Mouse (Mus musculus): Measurements from ENCODE around the gene Fam219a. TPM values are rescaled to one million over a fixed set of nuclear protein-coding genes. Genes with fewer than 3 reads are reported as not detected.

Fam219a gene
- total RNA-seq, 2 experiments from 2014 or later = 21.5 to 21.9 TPM

DNA sequence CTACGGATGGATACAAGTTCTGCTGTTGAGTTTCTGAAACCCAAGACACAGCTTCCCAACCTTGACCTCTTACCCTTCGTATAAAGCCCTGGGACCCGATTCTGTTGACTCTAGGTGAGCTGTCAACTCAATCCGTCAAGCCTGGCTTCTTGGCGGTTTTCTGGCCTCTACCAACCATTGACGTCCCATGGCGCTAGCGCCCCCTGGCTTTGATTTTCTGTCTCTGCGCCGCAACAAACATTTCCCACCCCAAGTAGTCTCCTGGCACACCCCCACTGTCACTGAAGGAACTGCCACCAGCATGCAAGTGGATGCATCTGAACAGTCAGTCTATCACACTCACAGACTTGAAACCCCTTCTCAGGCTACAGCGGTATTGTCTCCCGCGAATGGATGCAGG is 63.2 kb downstream of the Fam219a start:
- peak; percentile 76 for DNase-seq (ENCODE audit: low spot score)

DNA sequence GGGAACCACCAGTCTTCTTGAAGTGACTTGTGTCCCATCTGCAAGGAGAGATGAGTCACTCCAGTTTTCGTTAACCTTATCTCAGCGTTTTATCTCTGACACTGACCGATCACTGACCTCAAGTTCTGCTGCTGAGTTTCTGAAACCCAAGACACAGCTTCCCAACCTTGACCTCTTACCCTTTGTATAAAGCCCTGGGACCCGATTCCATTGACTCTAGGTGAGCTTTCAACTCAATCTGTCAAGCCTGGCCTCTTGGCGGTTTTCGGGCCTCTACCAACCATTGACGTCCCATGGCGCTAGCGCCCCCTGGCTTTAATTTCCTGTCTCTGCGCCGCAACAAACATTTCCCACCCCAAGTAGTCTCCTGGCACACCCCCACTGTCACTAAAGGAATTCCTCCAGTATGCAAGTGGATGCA is 64.2 kb downstream of the Fam219a start:
- DNase-seq (ENCODE audit: low spot score) = no peak

DNA sequence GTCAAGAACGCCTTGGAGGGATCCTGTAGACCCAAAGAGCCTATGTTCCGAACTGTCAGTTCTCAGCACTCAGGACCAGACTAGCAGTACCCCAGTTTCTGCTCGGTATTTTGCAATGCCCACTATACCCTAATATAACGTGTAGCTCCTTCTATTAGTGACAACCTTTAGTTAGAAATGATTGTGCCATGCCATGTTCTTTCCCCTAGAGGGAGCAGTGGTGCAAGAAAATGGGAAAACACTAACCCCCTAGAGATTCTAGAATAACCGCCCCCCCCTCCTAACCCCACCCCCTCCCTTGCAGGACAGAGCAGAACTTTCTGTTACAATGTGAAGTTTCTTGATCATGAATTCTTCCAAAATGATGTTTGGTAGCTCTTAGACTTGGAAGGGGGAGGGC is 65.0 kb downstream of the Fam219a start:
- DNase-seq (ENCODE audit: low spot score) = no peak

DNA sequence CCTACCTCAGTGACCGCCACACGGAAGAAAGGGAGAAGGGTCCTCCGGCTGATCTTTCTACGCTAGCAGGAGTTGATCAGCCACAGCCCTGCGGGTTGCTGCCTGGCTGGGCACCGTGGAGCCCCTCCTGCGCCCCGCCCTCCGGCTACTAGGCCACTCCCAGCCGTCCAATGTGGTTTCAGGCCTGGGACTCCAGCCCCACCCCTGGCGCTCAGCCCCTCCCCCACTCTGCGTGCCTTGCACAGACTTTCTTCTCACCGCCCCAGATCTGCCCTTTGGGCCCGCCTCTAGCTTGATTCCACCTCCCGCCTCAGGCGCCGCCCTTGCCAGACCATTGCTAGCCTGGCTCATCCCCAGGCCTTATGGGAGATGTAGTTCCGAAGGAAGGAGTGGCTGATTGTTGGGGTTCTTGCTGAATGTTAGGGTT is 66.3 kb downstream of the Fam219a start, which contains the start of gene AI464131:
AI464131 (minus strand) TSS at position 91 of the 427 bp plus-strand sequence.
- peak; percentile 99 for DNase-seq (ENCODE audit: low spot score)

DNA sequence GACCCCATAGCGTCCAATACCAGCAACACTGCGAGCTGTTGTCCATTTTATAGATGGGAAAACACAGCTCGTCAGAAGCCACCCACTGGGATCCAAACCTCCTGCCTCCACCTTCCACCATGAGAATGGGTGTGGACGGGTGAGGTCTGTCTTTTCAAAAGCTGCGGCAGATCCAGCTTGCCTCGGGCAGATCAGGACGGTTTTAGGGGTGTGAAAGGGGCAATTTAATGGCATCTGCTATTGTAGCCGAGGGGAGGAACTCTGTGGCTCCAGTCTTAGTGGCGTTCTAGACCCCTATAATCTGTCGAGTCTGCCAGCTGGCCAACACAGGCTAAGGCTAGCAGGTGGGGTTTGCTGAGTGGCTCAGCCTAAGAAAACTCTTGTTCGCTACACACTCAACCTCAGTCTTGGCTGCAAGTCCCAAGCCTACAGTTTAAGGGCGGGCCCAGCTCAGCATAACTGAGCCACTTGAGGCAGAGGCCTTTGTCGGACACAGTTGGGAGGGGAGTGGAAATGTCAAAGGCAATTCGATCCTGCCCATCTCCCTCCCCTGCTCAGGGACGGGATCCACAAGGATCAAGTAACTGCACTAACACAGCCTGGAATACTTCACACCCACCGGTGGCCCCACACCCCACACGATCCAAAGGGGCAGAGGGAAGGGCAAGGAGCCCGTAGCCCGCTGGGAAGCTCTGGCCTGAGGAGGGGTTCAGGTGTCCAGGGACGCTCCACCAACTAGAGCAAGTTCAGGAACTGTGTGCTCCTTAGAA is 67.0 kb downstream of the Fam219a start:
- peak; percentile 78 for DNase-seq (ENCODE audit: low spot score)

DNA sequence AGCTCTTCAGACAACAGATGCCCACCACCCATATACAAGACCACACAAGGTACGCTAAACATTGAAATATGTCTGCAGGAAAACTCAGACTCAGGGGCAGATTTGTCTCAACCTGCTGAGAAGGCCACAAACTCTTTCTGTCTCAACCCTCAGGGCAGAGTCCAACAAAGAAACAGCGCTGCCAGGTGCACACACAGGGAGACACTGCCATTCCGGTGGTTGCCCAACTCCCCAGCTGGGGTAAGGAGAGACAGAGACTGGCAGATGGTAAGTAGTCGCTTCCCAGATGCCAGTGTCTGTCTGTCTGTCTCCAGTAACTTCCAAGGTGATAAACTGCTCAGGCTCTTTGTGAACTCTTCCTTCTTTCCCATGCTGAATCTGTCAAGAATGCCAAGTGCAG is 68.6 kb downstream of the Fam219a start:
- DNase-seq (ENCODE audit: low spot score) = no peak

DNA sequence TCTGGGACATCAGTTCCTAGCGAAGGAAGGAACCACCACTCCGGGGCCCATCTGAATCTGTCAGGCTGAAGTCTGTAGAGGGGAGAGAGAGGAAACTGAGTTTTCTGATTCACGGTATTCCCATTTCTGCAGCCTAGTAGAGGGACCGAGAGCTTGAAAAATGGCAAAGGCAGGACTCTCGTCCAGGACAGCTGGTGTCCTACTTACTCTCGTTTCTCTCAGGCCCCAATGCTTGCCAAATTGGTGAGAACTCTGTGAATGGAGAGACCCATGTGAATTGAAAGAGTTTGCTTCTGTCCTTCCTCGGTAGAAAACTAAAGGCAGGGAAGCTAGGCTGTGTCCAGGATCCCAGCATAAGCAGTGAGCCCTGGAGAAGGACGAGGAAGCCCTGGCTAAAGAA is 69.7 kb downstream of the Fam219a start:
- peak; percentile 51 for DNase-seq (ENCODE audit: low spot score)

DNA sequence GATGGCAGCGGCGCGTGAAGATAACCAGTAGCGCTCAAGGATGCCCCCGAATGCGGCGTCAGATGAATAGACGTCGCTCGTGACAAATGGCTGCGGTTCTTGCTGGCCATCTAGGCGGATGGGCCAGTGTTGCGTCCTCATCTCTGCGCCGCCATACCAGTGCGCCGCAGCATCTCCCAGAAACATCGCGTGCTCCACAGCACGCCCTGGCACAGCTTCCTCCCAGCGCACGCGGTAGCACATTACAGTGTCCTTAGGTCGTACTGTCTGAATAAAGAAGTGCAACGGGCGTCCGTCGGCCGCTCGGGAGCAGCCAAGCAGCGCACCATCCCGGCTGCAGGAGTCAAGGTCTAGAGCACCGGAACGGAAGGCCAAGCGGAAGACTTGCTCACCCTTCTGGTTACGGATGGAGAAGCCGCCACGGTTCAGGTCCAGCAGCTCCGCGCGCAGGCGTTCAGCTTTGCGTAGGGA is 70.4 kb downstream of the Fam219a start:
- no peak for DNase-seq (ENCODE audit: low spot score)

DNA sequence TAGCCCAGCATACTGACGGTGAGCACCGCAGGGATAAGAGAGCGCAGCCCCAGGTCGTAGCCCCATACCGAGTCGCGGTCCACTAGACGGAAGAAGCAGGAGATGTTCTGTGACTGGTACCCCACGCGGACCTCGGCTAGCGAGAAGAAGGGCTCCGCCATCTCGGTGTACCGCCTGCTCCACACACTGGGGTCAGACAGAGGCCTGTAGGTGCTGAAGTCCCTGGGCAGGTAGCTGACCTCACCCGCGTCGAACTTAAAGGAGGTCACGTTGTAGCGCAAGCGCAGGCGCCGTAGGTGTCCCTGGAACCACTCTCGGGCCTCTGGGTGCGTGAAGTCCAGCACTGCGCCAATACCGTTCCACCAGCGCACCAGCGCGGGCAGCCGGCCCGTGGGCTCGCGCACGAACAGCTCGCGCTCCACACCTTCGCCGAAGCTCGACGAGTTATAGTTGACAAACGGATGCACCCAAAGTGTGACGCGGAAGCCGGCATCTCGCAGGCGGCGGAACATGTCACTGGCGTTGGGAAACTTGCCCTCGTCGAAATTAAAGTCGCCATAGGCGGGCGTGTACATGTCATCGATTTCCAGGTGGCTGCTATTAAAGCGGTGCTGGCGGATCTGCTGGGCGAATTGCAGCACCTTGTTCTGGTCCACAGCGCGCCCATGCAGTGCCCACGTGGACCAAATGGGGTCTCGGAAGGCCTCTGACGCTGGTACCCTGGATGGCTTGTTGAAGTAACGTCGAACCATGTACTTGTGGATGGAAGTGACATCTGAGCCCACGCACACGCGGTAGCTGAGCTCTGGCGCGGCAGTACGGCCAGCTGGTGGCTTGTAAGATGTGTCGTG is 71.1 kb downstream of the Fam219a start:
- no peak for DNase-seq (ENCODE audit: low spot score)

DNA sequence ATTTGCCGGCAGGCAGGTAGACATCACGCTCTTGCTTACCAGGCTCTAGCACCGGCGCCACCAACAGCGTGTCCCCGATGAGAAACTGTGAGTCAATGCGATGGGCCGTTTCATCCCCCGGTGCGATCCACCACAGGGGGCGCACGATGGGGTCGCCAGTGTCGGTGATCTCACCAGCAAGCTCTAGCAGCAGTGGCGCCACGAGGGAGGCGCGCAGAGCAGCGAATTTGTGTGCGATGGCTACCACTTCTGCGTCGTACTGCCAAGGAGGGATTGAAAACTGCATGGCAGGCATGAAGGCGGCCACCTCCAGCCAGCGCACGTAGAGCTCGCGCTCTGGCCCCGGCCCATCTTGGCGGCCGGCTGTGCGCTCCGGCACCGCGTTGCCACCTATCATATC is 71.8 kb downstream of the Fam219a start:
- DNase-seq (ENCODE audit: low spot score) = no peak

DNA sequence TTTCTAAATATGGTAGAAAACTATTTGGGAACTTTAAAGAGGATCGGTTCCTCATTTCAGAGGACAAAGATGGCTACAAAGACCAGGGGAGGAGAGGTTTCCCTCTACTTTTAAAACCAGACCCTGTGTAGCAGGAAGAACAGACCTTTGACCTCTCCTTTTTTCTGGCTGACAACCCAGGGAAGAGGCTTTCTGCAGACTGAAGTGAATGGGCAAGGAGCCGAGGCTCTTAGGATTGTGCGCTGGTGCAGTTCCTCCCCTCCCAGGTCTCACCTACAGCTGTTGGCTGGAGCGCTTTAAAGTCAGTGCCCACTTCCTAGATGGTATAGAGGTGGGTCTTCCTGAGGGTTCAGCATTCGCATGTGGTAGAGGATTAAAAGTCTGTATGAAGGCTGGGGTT is 72.3 kb downstream of the Fam219a start:
- no peak for DNase-seq (ENCODE audit: low spot score)

DNA sequence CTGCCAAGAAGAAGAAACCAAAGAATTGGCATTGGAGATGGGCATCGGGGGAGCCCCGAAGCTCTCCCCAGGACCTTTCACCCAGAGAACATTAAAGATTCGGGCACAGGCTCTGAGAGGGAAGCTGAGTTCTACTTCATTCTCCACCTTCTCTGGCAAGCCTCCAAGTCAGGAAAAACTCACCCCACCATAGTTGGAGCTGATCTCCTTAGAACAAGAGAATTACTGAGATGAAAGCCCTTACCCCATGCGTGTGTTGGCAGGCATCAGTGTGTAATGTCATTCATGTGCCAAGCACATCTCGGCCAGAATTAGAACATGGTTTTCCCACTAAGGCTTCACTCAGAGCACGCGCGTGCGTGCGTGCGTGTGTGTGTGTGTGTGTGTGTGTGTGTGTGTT is 73.5 kb downstream of the Fam219a start:
- DNase-seq (ENCODE audit: low spot score) = peak; percentile 43

DNA sequence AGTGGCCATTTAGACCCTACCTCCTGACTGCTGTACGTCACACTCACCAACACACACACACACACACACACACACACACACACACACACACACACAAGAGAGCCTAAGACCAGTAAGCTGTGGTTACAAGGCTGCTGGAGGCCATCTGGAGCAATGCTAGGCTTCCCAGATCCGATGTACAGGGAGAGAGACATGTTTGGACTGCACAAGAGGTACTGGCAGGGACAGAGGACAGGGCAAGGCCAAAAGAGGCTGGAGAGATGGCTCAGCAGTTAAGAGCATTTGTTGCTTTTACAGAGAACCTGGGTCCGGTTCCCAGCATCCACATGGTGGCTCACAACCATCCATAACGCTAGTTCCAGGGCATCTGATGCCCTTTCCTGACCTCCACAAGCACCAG is 74.3 kb downstream of the Fam219a start:
- no peak for DNase-seq (ENCODE audit: low spot score)

DNA sequence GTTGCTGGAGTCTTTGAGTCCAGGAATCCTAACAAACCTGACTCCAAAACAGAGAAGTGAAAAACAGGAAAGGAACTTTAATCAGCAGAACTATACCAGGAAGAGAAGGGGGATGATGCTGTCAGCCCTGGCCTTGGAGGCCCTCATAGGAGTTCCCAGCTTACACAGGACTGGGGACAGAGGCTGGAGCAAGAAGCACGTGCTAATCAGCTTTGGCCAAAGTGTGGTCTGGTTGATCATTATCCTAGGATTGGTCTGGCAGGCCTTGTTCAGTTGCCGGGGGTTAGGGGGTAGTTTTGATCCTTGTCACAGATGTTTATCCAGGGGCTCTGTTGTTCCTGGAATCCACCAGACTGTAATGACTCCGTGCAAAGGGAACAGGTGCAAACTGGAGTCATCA is 75.0 kb downstream of the Fam219a start:
- no peak for DNase-seq (ENCODE audit: low spot score)

DNA sequence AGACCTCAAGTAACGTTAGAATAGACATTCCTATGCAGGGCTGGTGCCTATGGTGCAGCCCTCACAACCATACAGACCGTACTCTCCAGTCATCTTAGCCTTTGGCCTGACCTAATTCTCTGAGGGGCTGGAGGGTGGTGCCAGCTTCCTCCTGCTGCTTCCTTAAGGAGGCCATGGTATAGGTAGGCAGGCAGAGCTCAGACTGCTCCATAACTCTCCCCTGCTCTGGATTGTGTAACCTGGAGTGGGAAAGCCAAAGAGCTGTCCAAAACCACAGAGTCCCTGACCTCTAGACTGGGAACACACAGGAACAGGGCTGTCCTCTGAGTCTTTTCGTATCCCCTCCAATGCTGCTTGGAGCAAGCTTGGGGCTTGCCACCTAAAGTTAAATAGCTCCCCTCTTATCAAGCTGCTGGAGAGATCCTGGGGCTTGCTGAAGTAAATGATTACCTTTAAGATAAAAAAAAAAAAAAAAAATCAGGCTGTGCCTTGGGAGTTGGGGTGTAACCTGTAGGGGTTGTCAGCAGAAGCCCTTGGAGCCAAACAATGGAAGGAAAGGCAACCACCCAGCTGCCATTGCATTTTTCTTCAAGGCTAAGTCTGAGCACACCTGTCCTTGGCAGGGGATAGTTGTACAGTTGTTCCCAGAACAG is 75.7 kb downstream of the Fam219a start:
- no peak for DNase-seq (ENCODE audit: low spot score)

DNA sequence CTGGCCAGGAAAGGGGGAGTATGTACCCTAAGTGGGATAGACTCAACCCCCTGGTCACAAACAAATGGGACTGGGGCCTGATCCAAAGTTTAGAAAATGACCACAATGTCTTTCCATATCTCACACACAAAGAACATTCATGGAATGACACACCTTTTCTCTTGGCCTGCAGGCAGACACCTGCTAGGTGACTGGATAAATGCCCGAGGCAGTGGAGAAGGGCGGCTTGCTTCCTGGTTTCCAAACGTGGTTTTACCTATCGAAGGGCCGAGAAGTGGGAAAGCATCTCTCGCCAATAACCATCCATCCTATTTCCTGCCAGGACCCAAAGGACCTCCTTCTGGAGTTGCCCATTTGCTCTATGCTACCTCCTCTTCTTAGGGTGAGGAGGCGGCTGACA is 76.4 kb downstream of the Fam219a start:
- DNase-seq (ENCODE audit: low spot score) = no peak

DNA sequence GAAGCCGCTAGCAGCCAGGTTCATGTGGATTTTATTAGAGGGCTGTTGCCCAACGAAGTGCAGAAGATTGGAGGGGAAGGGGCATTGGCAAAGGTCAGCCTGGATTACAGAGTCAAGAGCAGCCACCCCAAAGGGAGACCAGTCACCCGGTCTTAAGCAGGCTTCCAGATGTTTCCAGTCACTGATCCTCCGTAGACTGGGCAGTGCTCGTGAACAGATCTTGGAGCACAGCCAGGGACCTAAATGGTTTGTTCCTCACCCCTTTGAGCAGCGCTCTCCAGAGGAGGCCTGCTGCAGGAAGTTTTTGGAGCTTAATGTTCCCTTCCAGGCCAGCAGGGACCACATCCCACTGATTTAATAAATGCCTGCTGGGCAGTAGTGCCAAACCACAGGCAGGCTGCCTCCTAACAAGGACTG is 87.7 kb downstream of the Fam219a start:
- peak; percentile 85 for DNase-seq (ENCODE audit: low spot score)

DNA sequence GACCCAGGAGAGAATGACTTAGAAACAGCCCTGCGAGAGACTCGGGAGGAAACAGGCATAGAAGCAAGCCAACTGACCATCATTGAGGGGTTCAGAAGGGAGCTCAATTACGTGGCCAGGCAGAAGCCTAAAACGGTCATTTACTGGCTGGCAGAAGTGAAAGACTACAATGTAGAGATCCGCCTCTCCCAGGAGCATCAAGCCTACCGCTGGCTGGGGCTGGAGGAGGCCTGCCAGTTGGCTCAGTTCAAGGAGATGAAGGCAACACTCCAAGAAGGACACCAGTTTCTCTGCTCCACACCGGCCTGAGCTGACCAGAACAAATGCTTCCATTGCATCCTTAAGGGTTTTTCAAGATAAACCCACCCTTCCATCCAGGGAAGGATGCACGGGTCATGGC is 89.1 kb downstream of the Fam219a start:
- DNase-seq (ENCODE audit: low spot score) = peak; percentile 90

DNA sequence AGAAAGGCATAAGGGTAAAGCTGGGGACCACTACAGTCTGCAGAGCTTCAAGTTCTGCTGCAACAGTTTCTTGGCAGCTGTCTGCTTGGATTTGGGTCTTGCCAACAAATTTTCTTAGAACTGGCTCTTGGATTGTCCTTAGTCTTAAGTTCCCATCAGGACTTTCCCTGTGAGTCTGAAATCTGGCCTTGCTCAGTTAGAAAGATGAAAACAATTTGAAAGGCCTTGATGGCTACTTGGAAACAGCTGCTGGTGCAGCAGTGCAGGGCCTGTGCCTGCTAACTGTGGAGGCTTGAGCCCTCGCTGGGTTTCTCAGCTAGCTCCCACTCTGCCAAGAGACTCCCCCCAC is 89.9 kb downstream of the Fam219a start:
- DNase-seq (ENCODE audit: low spot score) = no peak

DNA sequence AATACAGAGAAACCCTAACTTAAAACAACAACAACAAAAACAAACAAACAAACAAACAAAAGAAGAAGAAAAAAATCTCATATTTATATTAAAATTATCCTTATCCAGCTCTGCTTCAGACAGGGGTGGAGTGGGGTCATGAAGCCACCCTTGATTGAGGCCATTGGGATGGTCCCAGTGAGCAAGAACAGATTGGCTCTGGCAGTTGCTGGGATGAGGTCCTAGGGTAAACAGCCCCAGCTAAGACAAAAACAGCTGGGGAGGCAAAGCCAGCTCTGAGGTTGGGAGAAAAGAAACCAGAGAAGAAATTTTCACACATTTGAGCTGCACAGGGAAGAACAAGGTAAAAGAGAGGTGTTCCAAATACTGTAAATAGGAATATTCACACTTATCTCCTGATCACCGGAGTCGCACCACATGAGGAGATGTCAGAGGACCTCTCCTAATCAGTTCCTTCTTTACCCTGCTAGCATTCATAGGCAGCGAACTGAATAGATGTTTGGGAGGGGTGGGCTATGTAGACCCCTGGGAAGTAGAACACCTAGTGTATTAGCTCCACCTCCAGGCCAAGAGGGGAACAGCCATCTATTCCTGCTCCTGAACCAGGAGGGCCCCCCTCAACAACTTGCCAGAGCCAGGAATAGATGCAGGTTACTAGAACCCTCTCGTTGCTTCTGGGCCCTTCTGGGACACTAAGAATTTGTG is 90.4 kb downstream of the Fam219a start:
- DNase-seq (ENCODE audit: low spot score) = no peak

DNA sequence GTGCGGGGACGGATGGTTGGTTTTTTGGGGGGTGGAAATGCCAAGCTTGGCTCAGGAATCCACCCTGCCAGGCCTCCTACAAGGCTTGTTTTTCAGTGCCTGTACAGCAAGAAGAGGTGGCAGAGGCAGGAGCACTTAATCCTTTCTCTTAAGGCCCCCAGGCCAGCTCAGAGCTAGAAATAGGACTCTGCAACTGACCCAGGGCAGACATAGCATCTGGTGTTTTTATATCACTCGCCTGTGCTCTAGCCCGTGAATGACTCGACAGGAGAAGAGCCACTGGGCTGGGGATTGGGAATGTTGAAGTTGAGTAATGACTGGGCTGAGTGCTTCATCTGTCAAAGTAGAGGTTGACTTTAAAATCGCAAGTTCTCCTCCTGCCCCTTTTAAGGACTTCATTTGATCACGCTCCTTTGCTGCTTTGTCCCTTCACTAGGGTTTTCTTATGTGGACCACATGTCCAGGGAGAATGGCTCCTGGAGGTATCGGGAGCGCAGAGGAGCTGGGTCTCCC is 91.6 kb downstream of the Fam219a start:
- DNase-seq (ENCODE audit: low spot score) = peak; percentile 56
